Mouse (Mus musculus): ENCODE data around the gene Ptprd.

- no peak for TF ChIP-seq CTCF (IDR thresholded peaks at IDR 0.05; ENCODE audit: borderline replicate concordance, extremely low read depth, insufficient read depth, insufficient read length)
- no peak for TF ChIP-seq POLR2A (IDR thresholded peaks at IDR 0.05; ENCODE audit: borderline replicate concordance, extremely low read depth, insufficient read depth, insufficient read length, poor library complexity, severe bottlenecking)
These were observed 114.2 kb downstream of the Ptprd start for GRCm38 (mm10) chr4:78097526-78097925.
